Mouse (Mus musculus): ENCODE measurements around the gene Olfr571. TPM values are rescaled to one million over a fixed set of nuclear protein-coding genes. Genes with fewer than 3 reads are reported as not detected.

Gene Olfr571
- polyA plus RNA-seq, 1 experiment from 2014 or later, result not detected

- H3K4me1 ChIP-seq, result no peaks in the 10 kb centered on the region
- no peak overlapping the region for H3K4me3 ChIP-seq
- no peak overlapping the region for H3K27ac ChIP-seq
- ATAC-seq (ENCODE audit: insufficient number of reproducible peaks, low FRiP score, low TSS enrichment, low read depth), result no peak
- H3K9ac ChIP-seq, result no peak overlapping the region
- WGBS, result 8% methylated on average over 1 of the region's 1 CpGs
- H3K4me2 ChIP-seq, result no peak overlapping the region
- no peaks in the 10 kb centered on the region for H3K36me3 ChIP-seq
- no peaks in the 10 kb centered on the region for H3K27me3 ChIP-seq
- no peaks in the 10 kb centered on the region for H3K9me3 ChIP-seq
Observed at GRCm38 (mm10) chr7:102915261-102915660, 2.1 kb downstream of the Olfr571 start.

GRCm38 (mm10) chr7:102890782-102891181 lies 26.6 kb downstream of the Olfr571 start, which contains the start of gene Olfr569:
TSS of gene Olfr569 (minus strand) at chr7:102890882.
- H3K9me3 ChIP-seq, result no peaks in the 10 kb centered on the region
- no peak within 1 kb of the TSS for H3K9ac ChIP-seq
- WGBS, result 74% methylated on average over 3 of the region's 3 CpGs
- no peak within 1 kb of the TSS for H3K27ac ChIP-seq
- no peak within 1 kb of the TSS for H3K4me2 ChIP-seq
- H3K4me3 ChIP-seq, result no peak within 1 kb of the TSS
- no peak for ATAC-seq (ENCODE audit: insufficient number of reproducible peaks, low FRiP score, low TSS enrichment, low read depth)
- no peaks in the 10 kb centered on the region for H3K27me3 ChIP-seq
- H3K36me3 ChIP-seq, result no peaks in the 10 kb centered on the region
- no peaks in the 10 kb centered on the region for H3K4me1 ChIP-seq

DNA sequence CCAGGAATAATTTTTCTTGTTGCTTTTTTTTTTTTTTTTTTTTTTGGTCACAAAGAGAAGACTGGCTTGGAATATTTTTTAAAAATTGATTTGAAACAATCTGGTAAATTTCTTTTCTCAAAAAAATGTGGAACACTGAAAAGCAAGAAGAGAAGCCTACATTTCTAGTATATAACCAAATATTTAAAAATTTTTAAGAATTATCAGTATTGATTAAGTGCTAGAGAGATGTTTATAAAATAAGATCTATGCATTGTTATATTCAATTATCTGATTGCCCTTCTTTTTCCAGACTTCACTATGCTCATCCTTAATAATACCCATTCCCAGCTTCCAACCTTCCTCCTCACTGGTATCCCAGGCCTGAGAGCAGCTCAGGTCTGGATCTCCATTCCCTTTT lies 40.5 kb downstream of the Olfr571 start, which contains the start of gene Olfr568:
Gene Olfr568, plus strand, starts transcription at position 301 of the 400 bp plus-strand sequence.
- Histone ChIP-seq H3K27me3 (no peaks in the 10 kb centered on the region), H3K4me2 (no peak within 1 kb of the TSS), H3K36me3 (no peaks in the 10 kb centered on the region), H3K27ac (no peak within 1 kb of the TSS), H3K4me1 (no peaks in the 10 kb centered on the region), H3K4me3 (no peak within 1 kb of the TSS), H3K9ac (no peak within 1 kb of the TSS), H3K9me3 (no peaks in the 10 kb centered on the region)
- ATAC-seq (ENCODE audit: insufficient number of reproducible peaks, low FRiP score, low TSS enrichment, low read depth), result no peak

GRCm38 (mm10) chr7:102858665-102859064 lies 58.7 kb downstream of the Olfr571 start, which contains the start of gene Olfr566:
TSS of gene Olfr566 (minus strand) at chr7:102858765.
- Histone ChIP-seq H3K9ac (no peak within 1 kb of the TSS), H3K27me3 (no peaks in the 10 kb centered on the region), H3K9me3 (no peaks in the 10 kb centered on the region), H3K36me3 (no peaks in the 10 kb centered on the region), H3K4me2 (no peak within 1 kb of the TSS), H3K27ac (no peak within 1 kb of the TSS), H3K4me3 (no peak within 1 kb of the TSS), H3K4me1 (no peaks in the 10 kb centered on the region)
- WGBS, result 91% methylated on average over 1 of the region's 1 CpGs
- ATAC-seq (ENCODE audit: insufficient number of reproducible peaks, low FRiP score, low TSS enrichment, low read depth), result no peak

GRCm38 (mm10) chr7:102855807-102856206 lies 61.5 kb downstream of the Olfr571 start:
- no peak overlapping the region for H3K27ac ChIP-seq
- H3K4me3 ChIP-seq, result no peak overlapping the region
- H3K4me2 ChIP-seq, result no peak overlapping the region
- H3K9ac ChIP-seq, result no peak overlapping the region
- no peaks in the 10 kb centered on the region for H3K27me3 ChIP-seq
- no peak for ATAC-seq (ENCODE audit: insufficient number of reproducible peaks, low FRiP score, low TSS enrichment, low read depth)
- H3K4me1 ChIP-seq, result no peaks in the 10 kb centered on the region
- no peaks in the 10 kb centered on the region for H3K36me3 ChIP-seq
- H3K9me3 ChIP-seq, result no peaks in the 10 kb centered on the region

Other genes with a start within 250 kb of the Olfr571 start
- 13.6 and 14.3 TPM in 2 replicates for gene Trim68, start 230.2 kb downstream of the Olfr571 start, polyA plus RNA-seq (2015; fragmentation: Nextera tagmentation; extraction: Ambion mirVana)
- not detected in 2 replicates for gene Olfr557, start 221.6 kb downstream of the Olfr571 start, polyA plus RNA-seq (2015; fragmentation: Nextera tagmentation; extraction: Ambion mirVana)
- 1.1 and 1.8 TPM in 2 replicates for gene Olfr558, start 215.3 kb downstream of the Olfr571 start, polyA plus RNA-seq (2015; fragmentation: Nextera tagmentation; extraction: Ambion mirVana)
- gene Olfr33, start 198.5 kb downstream of the Olfr571 start, polyA plus RNA-seq (2015; fragmentation: Nextera tagmentation; extraction: Ambion mirVana), result not detected in 2 replicates
- gene Olfr559, start 190.0 kb downstream of the Olfr571 start, polyA plus RNA-seq (2015; fragmentation: Nextera tagmentation; extraction: Ambion mirVana), result not detected in 2 replicates
- not detected in 2 replicates for gene Olfr560, start 158.2 kb downstream of the Olfr571 start, polyA plus RNA-seq (2015; fragmentation: Nextera tagmentation; extraction: Ambion mirVana)
- 0.22 and 0.34 TPM in 2 replicates for gene Olfr78, start 158.1 kb downstream of the Olfr571 start, polyA plus RNA-seq (2015; fragmentation: Nextera tagmentation; extraction: Ambion mirVana)
- gene Olfr561, start 146.3 kb downstream of the Olfr571 start, polyA plus RNA-seq (2015; fragmentation: Nextera tagmentation; extraction: Ambion mirVana), result not detected in 2 replicates
- not detected in 2 replicates for gene Olfr564, start 114.1 kb downstream of the Olfr571 start, polyA plus RNA-seq (2015; fragmentation: Nextera tagmentation; extraction: Ambion mirVana)
- not detected in 2 replicates for gene Olfr566, start 58.8 kb downstream of the Olfr571 start, polyA plus RNA-seq (2015; fragmentation: Nextera tagmentation; extraction: Ambion mirVana)
- not detected in 2 replicates for gene Olfr568, start 40.4 kb downstream of the Olfr571 start, polyA plus RNA-seq (2015; fragmentation: Nextera tagmentation; extraction: Ambion mirVana)
- gene Olfr569, start 26.7 kb downstream of the Olfr571 start, polyA plus RNA-seq (2015; fragmentation: Nextera tagmentation; extraction: Ambion mirVana), result not detected in 2 replicates
- gene Olfr570, start 23.0 kb downstream of the Olfr571 start, polyA plus RNA-seq (2015; fragmentation: Nextera tagmentation; extraction: Ambion mirVana), result not detected in 2 replicates
- not detected in 2 replicates for gene Olfr572, start 6.9 kb upstream of the Olfr571 start, polyA plus RNA-seq (2015; fragmentation: Nextera tagmentation; extraction: Ambion mirVana)
- gene Olfr573-ps1, start 25.0 kb upstream of the Olfr571 start, polyA plus RNA-seq (2015; fragmentation: Nextera tagmentation; extraction: Ambion mirVana), result not detected in 2 replicates
- not detected in 2 replicates for gene Olfr574, start 30.9 kb upstream of the Olfr571 start, polyA plus RNA-seq (2015; fragmentation: Nextera tagmentation; extraction: Ambion mirVana)
- gene Olfr575, start 41.2 kb upstream of the Olfr571 start, polyA plus RNA-seq (2015; fragmentation: Nextera tagmentation; extraction: Ambion mirVana), result not detected in 2 replicates
- gene Olfr576, start 45.1 kb upstream of the Olfr571 start, polyA plus RNA-seq (2015; fragmentation: Nextera tagmentation; extraction: Ambion mirVana), result not detected in 2 replicates
- gene Olfr577, start 58.4 kb upstream of the Olfr571 start, polyA plus RNA-seq (2015; fragmentation: Nextera tagmentation; extraction: Ambion mirVana), result not detected in 2 replicates
- gene Olfr578, start 71.8 kb upstream of the Olfr571 start, polyA plus RNA-seq (2015; fragmentation: Nextera tagmentation; extraction: Ambion mirVana), result not detected in 2 replicates
- not detected in 2 replicates for gene Olfr582, start 120.5 kb upstream of the Olfr571 start, polyA plus RNA-seq (2015; fragmentation: Nextera tagmentation; extraction: Ambion mirVana)
- gene Olfr583, start 133.8 kb upstream of the Olfr571 start, polyA plus RNA-seq (2015; fragmentation: Nextera tagmentation; extraction: Ambion mirVana), result not detected in 2 replicates
- not detected in 2 replicates for gene Olfr584, start 164.3 kb upstream of the Olfr571 start, polyA plus RNA-seq (2015; fragmentation: Nextera tagmentation; extraction: Ambion mirVana)
- not detected in 2 replicates for gene Olfr585, start 180.2 kb upstream of the Olfr571 start, polyA plus RNA-seq (2015; fragmentation: Nextera tagmentation; extraction: Ambion mirVana)
- gene Olfr586, start 208.1 kb upstream of the Olfr571 start, polyA plus RNA-seq (2015; fragmentation: Nextera tagmentation; extraction: Ambion mirVana), result not detected in 2 replicates
- not detected in 2 replicates for gene Olfr588-ps1, start 223.3 kb upstream of the Olfr571 start, polyA plus RNA-seq (2015; fragmentation: Nextera tagmentation; extraction: Ambion mirVana)
- gene Olfr589, start 238.8 kb upstream of the Olfr571 start, polyA plus RNA-seq (2015; fragmentation: Nextera tagmentation; extraction: Ambion mirVana), result not detected in 2 replicates

All from limb, embryonic 15.5 days (tissue).